Mouse (Mus musculus): ENCODE measurements around the gene Rnf128.

GRCm38 (mm10) chrX:139526984-139527383, 36.1 kb upstream of the Rnf128 start:
- no peak for TF ChIP-seq GATA1 (IDR thresholded peaks at IDR 0.05; ENCODE audit: low read length)
- no peak for TF ChIP-seq TAL1 (IDR thresholded peaks at IDR 0.05; ENCODE audit: low read length)
